Mouse (Mus musculus) retina, adult 2 months (tissue): Measurements from ENCODE around the gene Hspa5.
"Not testable (repeated sequence)": the region's sequence is repeated elsewhere in the genome, so short reads cannot be mapped to it uniquely, and the experiment has no call there.

Experiments used
- DNase-seq: peaks from one replicate; pipeline ENCODE4 v3.0.0-alpha.2; 2012; ENCODE audit warnings: low read depth, low spot score

Hspa5 gene

DNA sequence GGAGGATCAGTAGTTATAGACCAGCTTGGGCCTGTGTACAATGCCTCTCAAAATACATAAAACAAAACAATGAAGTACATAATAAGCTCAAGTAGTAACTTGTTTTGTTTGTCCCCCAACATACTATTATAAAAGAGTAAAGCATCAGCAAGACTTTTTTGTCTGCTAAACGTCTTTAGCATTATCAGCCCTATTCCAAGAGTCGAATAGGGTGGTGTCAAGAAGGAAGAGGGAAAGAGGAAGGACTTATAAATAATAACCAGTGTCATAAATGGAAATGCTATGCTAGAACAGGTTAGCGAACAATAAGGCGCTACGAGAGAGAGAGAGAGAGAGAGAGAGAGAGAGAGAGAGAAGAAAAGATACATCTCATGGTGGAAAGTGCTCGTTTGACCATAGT is 819 bp upstream of the Hspa5 start:
- no peak for DNase-seq

DNA sequence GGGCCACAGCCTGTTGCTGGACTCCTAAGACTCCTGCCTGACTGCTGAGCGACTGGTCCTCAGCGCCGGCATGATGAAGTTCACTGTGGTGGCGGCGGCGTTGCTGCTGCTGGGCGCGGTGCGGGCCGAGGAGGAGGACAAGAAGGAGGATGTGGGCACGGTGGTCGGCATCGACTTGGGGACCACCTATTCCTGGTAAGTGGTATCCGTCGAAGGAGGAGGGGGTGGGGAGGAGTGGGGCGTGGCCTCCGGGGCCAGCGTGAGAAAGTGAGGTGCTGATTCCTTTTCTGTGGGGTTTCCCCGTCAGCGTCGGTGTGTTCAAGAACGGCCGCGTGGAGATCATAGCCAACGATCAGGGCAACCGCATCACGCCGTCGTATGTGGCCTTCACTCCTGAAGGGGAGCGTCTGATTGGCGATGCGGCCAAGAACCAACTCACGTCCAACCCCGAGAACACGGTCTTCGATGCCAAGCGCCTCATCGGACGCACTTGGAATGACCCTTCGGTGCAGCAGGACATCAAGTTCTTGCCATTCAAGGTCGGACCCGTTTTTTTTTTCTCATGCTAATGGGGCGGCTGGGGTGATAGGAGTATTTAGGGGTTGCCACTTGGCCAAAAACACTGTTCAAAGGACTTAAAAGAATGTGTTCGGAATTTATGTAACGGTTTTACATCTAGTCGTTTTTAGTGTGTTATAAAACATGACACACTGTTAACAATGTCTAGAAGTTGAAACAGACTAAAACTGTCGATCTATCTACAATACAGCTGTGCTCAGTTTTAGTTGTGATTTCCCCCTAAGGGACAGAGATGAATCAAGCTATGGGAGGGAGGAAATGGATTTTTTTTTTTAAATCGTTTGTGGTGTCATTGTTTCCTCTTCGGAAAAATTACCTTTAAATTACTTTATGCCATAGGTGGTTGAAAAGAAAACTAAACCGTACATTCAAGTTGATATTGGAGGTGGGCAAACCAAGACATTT is 774 bp downstream of the Hspa5 start:
- no peak for DNase-seq

DNA sequence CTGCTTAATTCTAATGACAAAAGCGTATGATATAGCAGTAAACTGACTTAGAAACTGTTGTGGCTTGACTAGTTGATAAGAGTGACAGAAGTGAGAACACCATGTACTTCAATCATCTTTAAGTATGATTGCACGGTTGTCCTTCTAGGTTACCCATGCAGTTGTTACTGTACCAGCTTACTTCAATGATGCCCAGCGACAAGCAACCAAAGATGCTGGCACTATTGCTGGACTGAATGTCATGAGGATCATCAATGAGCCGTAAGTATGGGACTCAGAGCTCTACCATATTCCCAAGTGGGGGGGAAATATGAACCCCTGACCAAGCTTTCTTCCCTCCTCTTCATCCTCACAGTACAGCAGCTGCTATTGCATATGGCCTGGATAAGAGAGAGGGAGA is 1.9 kb downstream of the Hspa5 start:
- DNase-seq: no peak

DNA sequence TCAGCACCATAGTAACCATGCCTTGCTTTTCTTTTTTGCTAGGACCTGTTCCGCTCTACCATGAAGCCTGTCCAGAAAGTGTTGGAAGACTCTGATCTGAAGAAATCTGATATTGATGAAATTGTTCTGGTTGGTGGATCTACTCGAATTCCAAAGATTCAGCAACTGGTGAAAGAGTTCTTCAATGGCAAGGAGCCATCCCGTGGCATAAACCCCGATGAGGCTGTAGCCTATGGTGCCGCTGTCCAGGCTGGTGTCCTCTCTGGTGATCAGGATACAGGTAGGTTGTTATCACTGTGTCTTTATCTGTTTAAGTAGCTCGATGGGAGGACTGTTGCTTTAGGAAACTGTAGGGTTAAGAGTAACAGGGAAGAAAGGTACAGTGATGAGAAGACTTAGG is 2.7 kb downstream of the Hspa5 start:
- no peak for DNase-seq

DNA sequence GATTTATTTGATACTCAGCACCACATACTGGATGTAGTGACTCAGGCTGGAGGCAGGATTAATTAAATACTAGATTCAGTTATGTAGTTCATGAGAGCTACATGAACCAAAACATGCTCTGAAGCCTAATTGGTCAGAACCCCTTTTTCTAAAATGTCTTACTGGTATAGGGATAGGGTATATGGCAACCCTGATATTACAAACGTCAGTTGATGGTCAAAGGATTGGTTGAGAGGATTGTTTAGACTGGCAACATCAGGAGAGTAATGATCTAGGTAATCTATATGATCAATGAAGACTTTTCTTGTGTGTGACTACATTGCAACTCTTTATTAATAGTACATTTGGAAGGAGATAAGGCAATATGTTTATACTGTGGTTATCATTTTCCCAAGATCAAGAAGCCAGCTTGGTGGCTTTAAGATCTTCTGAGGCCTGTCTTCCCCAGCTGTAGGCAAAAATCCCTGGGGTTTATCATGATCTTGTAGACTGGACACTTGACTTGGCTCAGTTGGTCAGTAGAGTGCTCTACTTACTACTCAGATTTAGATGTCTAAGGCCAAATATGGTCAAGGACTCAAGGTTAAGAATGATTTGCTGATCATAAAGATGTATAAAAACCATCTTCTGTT is 5.6 kb downstream of the Hspa5 start:
- no peak for DNase-seq

DNA sequence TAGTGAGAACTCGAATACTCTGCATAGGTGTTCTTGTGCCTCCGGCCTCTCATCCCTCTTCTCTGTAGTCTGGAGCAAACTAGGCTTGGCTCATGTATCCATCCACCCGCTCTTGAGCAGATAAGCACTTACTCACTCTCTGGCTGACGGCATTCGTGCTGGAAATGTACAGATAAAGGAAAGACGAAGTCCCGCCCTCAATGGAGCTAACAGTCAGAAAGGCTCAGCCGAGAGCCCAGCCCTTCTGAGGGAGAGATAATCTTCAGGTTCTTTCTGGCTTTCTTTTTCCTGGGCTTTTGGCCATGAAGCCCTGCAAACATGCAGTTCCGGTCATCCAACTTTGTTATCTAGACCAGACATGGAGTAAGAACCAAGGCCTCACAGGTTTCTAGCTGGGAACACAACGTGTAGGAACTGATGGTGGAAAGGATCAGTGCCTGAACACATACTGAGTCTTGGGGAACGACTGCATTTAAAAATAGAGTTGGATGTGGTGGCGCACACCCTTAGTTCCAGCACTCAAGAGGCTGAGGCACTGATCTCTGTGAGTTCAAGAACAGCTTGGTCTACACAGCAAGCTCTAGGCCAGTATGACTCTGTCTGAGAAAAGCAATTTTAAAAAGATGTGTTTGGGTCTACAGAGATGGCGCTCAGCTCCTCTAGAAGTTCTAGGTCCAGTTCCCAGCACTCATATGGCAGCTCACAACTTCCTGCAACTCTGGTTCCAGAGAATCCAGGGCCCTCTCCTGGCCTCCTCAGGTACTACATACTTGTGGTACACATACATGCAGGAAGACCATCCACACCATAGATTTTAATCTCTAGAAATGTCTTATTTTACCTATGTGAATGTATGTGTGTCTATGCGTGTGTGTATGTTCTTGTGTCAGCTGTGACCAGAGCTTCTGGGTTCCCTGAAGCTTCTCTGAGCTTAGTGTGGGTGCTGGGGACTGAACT is 11.6 kb downstream of the Hspa5 start:
- no peak for DNase-seq

DNA sequence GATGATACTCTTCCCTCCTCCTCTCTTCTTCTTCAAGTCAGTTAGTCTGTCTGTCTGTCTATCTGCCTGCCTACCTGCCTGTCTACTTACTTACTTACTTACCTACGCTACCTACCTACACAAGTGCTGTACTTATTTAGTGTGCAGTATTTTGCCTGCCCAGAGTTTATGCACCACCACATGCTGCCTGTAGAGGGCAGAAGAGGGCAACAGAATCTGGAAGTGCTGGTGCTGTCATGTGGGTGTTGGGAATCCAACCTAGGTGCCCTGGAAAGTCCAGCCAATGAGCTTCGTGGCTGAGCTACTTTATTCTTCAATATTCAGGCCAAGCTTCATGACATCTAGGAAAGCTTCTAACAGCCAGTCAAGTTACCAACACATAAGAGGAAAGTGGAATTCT is 12.3 kb downstream of the Hspa5 start:
- no peak for DNase-seq

DNA sequence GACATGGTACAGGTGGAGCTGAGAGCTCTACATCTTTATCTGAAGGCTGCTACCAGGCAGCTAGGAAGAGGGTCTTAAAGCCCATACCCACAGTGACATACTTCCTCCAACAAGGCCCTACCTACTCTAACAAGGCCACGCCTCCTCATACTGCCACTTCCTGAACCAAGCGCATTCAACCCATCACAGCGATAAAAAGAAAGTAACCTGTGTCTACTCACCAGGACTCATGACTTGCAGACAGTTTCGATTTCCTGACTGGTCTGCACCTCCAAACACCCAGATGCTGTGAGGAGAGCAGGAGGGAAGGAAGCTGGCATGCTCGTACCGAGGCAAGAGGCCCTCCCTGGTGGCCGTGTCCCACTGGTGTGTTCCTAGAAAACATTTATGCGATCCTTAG is 18.5 kb downstream of the Hspa5 start:
- DNase-seq: no peak

DNA sequence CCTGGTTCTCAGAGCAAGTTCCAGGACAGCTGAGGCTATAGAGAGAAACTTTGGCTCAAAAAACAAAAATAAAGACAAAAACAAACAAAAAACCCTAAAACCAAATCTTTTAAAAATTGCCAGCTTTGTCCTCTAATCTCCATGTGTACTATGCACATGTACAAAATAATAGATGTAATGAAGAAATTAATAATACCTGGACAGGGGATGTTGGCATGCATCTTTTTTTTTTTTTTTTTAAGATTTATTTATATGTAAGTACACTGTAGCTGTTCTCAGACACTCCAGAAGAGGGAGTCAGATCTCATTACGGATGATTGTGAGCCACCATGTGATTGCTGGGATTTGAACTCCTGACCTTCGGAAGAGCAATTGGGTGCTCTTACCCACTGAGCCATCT is 20.8 kb downstream of the Hspa5 start:
- DNase-seq: not testable (repeated sequence)

DNA sequence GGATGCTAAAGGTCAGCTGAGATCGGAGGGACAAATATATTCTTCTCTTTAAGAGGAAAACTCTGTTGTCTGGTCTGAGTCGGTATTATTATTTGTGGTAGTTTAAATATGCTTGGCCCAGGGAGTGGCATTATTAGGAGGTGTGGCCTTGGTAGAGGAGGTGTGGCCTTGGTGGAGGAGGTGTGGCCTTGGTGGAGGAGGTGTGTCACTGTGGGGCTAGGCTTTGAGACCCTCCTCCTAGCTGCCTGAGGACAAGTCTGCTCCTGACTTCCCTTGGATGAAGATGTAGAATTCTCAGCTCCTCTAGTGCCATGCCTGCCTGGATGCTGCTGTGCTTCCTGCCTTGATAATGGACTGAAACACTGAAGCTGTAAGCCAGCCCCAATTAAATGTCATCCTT is 22.7 kb downstream of the Hspa5 start:
- no peak for DNase-seq

DNA sequence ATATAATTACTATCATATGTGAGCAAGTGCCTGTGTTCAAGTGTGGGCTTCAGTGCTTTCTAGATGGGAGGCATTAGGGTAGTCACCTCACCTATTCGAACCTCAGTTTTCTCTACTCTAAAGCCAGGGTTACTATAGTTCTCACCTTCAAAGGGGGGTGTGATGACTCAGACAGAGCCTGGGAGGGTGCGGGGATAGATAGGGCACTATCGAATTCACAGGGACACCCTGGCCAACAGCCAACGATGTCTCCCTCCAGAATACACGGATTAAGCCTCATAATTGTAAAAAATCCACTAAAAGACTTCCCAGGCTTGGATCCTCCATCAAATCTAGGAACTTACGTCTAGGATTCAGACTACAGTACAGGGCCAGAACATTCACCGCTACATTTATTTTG is 23.7 kb downstream of the Hspa5 start:
- DNase-seq: no peak

DNA sequence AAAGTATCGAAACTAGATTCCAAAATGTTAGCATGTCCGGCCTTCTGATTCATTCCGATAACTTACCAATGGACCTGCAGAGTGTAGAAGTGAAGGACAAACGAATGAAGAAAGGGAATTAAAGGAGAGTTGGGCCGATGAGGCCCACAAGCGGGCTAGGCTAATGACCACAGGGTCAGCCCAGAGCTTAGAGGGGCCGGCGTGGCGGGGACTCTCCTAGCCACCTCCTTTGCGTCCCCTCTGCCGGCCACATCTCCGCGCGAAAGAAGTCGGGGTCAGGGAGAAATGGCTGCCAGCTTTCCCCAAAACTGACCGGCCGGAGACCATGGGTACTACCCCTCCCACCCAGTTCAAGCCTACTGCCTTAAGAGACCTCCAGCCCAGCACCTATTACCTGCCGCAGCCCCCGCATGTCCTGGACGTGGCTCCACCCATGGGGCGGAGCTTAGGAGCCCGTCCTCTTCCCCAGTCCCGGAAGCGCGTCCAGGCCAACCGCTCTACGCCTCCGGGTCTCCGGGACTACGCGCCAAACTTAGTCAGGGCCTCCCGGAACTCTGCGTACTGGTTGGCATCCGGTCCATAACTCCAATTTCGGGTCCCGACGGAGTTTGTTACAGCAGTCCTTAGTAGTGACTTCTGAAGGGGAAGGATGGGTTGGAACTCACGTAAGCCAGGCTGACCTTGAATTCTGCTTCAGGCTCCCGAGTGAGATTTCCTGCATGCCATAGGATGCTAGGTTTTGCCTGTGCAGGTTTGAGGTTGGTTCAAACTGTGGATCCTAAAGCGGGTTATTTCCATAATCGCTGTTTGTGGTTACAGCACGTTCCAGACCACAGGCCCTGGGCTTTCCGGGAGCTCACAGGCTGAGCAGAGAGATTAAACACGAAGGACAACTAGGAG is 27.8 kb downstream of the Hspa5 start, which contains the start of gene Rabepk:
Gene Rabepk (minus strand): TSS at position 556 of the 900 bp plus-strand sequence.
- DNase-seq: peak; percentile 63

DNA sequence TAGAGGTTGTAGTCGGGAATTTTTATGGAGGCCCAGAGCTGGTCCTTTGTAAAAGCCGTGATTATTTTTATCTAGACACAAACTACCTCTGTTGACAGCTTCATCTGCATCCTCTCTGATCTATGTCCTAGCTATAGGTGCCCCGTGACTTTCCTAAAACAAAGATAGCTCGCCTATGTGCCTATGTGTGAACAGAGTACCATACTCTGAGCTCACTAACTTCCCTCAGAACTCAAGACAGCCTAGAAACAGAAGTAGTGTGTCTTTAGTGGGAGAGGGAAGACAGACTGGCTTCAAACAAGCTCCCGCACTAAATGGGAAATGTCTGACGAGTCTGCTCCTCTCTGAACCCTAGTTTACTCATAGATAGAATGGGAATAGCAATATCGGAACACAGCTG is 28.6 kb downstream of the Hspa5 start:
- DNase-seq: no peak

DNA sequence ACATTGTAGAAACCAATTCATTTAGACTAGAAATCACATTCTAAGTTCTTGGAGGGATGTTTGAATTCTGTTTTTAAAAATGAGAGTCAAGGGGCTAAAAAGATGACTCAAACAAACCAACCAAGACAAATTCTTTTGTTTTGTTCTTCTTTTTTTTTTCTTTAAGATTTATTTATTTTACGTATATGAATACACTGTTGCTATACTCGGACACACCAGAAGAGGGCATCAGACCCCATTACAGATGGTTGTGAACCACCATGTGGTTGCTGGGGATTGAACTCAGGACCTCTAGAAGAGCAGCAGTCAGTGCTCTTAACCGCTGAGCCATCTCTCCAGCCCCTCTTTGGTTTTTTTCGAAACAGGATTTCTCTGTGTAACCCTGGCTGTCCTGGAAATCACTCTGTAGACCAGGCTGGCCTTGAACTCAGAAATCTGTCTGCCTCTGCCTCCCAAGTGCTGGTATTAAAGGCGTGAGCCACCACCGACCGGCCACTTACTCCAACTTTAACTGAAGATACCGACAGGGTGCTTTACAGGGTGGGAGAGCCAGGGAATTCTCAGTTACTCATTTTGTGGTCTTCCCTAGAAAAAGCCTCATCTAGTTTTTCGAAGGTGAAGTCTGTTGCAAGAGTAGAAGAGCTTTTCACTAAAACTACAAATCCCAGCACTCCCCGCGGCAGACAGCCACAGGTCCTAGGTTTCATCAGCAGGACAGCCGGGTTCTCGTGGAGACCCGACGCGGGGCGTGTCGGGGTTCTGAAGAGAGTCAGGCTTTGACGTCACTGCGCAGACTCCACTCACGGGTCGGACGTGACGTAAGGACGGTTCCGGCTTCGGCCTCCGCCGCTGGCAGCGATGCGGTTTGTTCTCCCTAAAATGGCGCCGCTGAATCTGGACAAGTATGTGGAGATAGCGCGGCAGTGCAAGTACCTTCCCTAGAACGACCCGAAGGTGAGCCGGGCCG is 30.0 kb downstream of the Hspa5 start:
- peak; percentile 98 for DNase-seq

DNA sequence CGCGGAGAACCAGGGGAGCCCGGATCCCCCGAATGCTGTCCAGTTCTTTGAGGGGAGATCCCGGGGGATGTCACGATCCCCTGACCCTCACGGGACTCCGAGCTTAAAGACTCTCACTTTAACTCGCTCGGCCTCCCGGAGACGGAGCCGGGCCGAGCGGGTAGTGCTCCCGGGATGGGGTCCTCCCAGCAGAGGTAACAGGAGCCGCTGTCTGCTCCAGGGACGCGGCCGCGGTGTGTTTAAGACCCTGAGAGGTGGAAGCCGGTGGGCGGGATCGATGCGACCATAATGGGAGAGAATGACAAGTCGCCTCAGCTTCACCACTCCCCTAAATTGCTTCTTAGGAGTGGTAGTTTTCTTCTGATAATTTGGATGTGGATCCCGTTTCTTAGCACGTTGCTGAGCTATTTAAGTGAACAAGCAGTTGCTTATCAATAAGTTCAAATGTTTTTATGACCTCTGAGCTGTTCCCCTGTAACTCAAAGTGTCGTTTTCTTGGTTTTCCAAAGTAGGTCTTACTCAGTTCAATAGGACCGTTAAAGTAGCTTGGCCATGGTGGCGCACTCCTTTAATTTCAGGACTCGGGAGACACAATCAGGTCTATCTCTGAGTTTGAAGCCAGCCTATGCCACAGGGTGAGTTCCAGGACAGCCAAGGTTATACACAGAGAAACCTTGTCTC is 30.9 kb downstream of the Hspa5 start:
- DNase-seq: not testable (repeated sequence)

DNA sequence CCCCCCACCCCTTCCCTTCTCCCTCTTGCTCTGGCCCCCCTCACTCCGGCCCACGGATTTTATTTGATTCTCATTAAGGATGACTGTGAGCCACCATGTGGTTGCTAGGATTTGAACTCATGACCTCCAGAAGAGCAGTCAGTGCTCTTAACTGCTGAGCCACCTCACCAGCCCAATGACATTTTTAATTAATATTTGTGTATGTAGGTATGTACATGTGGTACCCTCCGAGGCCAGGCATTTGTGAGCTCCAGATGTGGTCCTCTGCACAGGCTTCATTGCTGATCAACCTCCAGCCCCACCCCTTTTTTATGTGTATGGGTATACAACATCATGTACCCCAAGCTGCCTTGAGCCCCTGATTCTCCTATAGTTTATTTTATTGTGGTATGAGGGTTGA is 32.0 kb downstream of the Hspa5 start:
- no peak for DNase-seq

DNA sequence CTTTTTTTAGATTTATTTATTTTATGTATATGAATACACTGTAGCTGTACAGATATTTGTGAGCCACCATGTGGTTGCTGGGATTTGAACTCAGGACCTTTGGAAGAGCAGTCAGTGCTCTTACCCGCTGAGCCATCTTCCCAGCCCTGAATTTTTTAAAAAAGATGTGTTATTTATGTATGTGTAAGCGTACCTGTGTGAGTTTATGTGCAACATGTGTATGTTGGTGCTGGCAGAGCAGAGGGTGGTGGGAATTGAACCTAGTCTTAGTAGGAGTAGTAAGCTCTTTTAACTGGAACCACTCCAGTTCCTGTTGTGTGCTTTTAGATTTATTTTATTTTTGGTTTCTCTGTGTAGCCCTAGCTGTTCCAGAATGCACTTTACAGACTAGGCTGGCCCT is 32.4 kb downstream of the Hspa5 start:
- DNase-seq: no peak

DNA sequence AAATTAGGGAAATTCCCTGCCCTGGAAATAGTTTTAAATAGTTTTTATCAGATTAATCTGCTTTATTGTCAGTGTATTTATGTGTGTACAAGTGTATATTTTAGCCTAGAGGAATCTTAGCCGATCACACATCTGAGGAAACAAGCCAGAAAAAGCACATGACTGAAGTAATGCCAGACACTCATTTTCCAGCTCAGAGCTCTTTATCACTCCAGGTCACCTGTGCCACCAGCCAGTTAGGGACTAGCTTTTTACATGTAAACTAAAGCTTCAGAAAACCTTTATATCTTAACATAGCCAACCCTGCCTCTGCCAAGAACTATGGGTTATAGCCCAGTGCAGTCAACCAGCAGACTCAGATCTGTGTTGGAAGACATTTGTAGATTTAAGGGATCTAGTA is 33.0 kb downstream of the Hspa5 start:
- no peak for DNase-seq

DNA sequence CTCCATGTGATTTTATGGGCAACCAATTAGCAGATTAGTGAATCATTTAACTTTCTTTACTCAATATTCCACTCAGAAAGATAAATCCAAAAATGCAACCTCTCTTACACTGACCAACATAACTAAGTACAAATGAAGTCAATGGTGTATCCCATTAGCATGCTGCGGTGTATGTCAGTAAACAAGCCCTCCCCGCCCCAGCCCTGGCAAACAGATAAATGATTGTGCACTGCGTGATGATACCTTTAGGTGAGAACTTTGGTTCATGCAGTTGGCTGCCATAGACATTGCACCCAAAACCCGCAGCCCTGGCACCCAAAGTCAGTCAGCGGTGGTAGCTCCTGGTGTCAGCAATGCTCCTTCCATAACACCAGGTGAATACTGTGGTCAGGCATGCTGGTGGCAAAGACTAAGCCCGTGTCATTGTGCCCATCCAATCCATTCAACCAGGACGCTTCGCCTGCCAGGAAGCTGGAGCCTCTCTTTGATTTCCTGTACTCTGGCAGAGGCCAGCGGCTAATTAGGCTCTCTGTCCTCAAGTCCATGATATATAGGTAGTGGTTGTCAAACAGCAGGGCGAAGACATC is 33.7 kb downstream of the Hspa5 start:
- DNase-seq: no peak
